Mouse (Mus musculus) myocyte (in vitro differentiated cells): ENCODE results near the gene Syde2.

Experiments
- E2F4 ChIP-seq: IDR thresholded peaks from one replicate; pipeline ENCODE4 v1.6.1; 2011; ENCODE audit warnings: mild to moderate bottlenecking, control low read depth, moderate library complexity; ENCODE audit not compliant: insufficient read depth
- MAX ChIP-seq: IDR thresholded peaks from one replicate; pipeline ENCODE4 v1.6.1; 2011; ENCODE audit warnings: low read depth, mild to moderate bottlenecking, control low read depth
- MYOD1 ChIP-seq, 3 experiments: IDR thresholded peaks; one replicate each; pipeline ENCODE4 v1.6.1; 2011; ENCODE audit warnings: control low read depth in 2 of 3, low read depth in 2 of 3, mild to moderate bottlenecking in 2 of 3, moderate library complexity in 1 of 3; ENCODE audit not compliant: insufficient read length in 2 of 3, control insufficient read depth in 1 of 3
- MYOG ChIP-seq, 3 experiments: IDR thresholded peaks; one replicate each; pipeline ENCODE4 v1.6.1; 2011; ENCODE audit warnings: control low read depth in 2 of 3, low read depth in 2 of 3, mild to moderate bottlenecking in 2 of 3; ENCODE audit not compliant: insufficient read length in 2 of 3, control insufficient read depth in 1 of 3, insufficient read depth in 1 of 3
- POLR2A ChIP-seq: IDR thresholded peaks from one replicate; pipeline ENCODE4 v1.6.1; 2011; ENCODE audit warnings: low read depth, mild to moderate bottlenecking, control low read depth, moderate library complexity; ENCODE audit not compliant: insufficient read length
- POLR2AphosphoS2 ChIP-seq: IDR thresholded peaks from one replicate; pipeline ENCODE4 v1.6.1; 2011; ENCODE audit warnings: low read depth, control low read depth; ENCODE audit not compliant: insufficient read length
- TCF12 ChIP-seq: IDR thresholded peaks from one replicate; pipeline ENCODE4 v1.6.1; 2011; ENCODE audit warnings: mild to moderate bottlenecking, control low read depth; ENCODE audit not compliant: poor library complexity, insufficient read depth, severe bottlenecking
- USF1 ChIP-seq: IDR thresholded peaks from one replicate; pipeline ENCODE4 v1.6.1; 2011; ENCODE audit warnings: low read depth, mild to moderate bottlenecking, control low read depth, moderate library complexity

DNA sequence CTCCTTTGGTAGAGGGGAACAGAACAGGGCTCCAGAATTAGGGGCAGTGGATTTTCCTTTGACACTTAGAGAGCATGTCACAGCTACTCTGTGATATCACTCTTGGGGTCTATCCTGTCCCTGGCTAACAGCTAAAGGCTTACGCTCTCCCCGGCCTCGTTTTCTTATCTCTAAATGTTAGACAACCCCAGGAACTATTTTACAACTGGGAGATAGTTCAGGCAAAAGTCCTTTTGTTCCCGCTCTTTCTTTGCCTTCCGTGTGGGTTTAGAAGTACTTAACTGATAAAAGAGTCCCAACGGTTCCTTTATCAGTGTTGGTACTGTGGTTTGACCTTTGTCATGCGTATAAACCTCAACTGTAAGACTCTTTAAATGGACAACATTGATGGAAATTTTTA, 34.7 kb upstream of the Syde2 start:
- TF ChIP-seq MAX: no peak
- no peak for TF ChIP-seq POLR2A
- no peak for TF ChIP-seq MYOG (IDR thresholded peaks at IDR 0.05; ENCODE audit: control insufficient read depth in 1 of 3, insufficient read depth in 1 of 3, insufficient read length in 2 of 3, low read depth in 2 of 3)
- TF ChIP-seq TCF12: no peak
- TF ChIP-seq E2F4: no peak
- no peak for TF ChIP-seq MYOD1 (IDR thresholded peaks at IDR 0.05; ENCODE audit: control insufficient read depth in 1 of 3, insufficient read length in 2 of 3, low read depth in 2 of 3)
- TF ChIP-seq POLR2AphosphoS2: no peak
- TF ChIP-seq USF1: no peak
